Mouse (Mus musculus): ENCODE data around the gene Zfp54. TPM values are rescaled to one million over a fixed set of nuclear protein-coding genes. Genes with fewer than 3 reads are reported as not detected.

Zfp54 gene
- 42.0 TPM for polyA plus RNA-seq (2014; fragmentation: Illumina TruSeq; extraction: RNeasy Lipid Tissue Mini Kit (QIAGEN cat#74804); ENCODE audit: low replicate concordance)

GRCm38 (mm10) chr17:21422664-21423599 is at the start of gene Zfp54:
Zfp54 (plus strand) TSS chr17:21423227.

GRCm38 (mm10) chr17:21383391-21384056 is 39.5 kb upstream of the Zfp54 start, which contains the start of gene Zfp677:
Zfp677 (plus strand) TSS chr17:21383748.

GRCm38 (mm10) chr17:21450138-21450704 is 27.2 kb downstream of the Zfp54 start, which contains the start of gene Zfp51:
Zfp51 (plus strand) TSS chr17:21450374.

Other genes with a start within 250 kb of the Zfp54 start
- gene Vmn1r234, start 197.1 kb upstream of the Zfp54 start, polyA plus RNA-seq (2014; fragmentation: Illumina TruSeq; extraction: RNeasy Lipid Tissue Mini Kit (QIAGEN cat#74804); ENCODE audit: low replicate concordance) = not detected
- not detected for gene Vmn1r235, start 166.8 kb upstream of the Zfp54 start, polyA plus RNA-seq (2014; fragmentation: Illumina TruSeq; extraction: RNeasy Lipid Tissue Mini Kit (QIAGEN cat#74804); ENCODE audit: low replicate concordance)
- gene Vmn1r236, start 140.3 kb upstream of the Zfp54 start, polyA plus RNA-seq (2014; fragmentation: Illumina TruSeq; extraction: RNeasy Lipid Tissue Mini Kit (QIAGEN cat#74804); ENCODE audit: low replicate concordance) = not detected
- gene Vmn1r237, start 111.4 kb upstream of the Zfp54 start, polyA plus RNA-seq (2014; fragmentation: Illumina TruSeq; extraction: RNeasy Lipid Tissue Mini Kit (QIAGEN cat#74804); ENCODE audit: low replicate concordance) = not detected
- 15.6 TPM for gene Zfp677, start 39.5 kb upstream of the Zfp54 start, polyA plus RNA-seq (2014; fragmentation: Illumina TruSeq; extraction: RNeasy Lipid Tissue Mini Kit (QIAGEN cat#74804); ENCODE audit: low replicate concordance)
- 60.4 TPM for gene Zfp51, start 27.1 kb downstream of the Zfp54 start, polyA plus RNA-seq (2014; fragmentation: Illumina TruSeq; extraction: RNeasy Lipid Tissue Mini Kit (QIAGEN cat#74804); ENCODE audit: low replicate concordance)
- 64.2 TPM for gene Zfp53, start 65.8 kb downstream of the Zfp54 start, polyA plus RNA-seq (2014; fragmentation: Illumina TruSeq; extraction: RNeasy Lipid Tissue Mini Kit (QIAGEN cat#74804); ENCODE audit: low replicate concordance)
- gene Zfp52, start 112.3 kb downstream of the Zfp54 start, polyA plus RNA-seq (2014; fragmentation: Illumina TruSeq; extraction: RNeasy Lipid Tissue Mini Kit (QIAGEN cat#74804); ENCODE audit: low replicate concordance) = 18.7 TPM
- gene Zfp948, start 143.8 kb downstream of the Zfp54 start, polyA plus RNA-seq (2014; fragmentation: Illumina TruSeq; extraction: RNeasy Lipid Tissue Mini Kit (QIAGEN cat#74804); ENCODE audit: low replicate concordance) = 54.0 TPM
- gene Zfp983, start 227.4 kb downstream of the Zfp54 start, polyA plus RNA-seq (2014; fragmentation: Illumina TruSeq; extraction: RNeasy Lipid Tissue Mini Kit (QIAGEN cat#74804); ENCODE audit: low replicate concordance) = 39.7 TPM

All from small intestine, adult 10 weeks (tissue).